ENCODE assay signal across 21 mouse cellular contexts in the genomic region with DNA sequence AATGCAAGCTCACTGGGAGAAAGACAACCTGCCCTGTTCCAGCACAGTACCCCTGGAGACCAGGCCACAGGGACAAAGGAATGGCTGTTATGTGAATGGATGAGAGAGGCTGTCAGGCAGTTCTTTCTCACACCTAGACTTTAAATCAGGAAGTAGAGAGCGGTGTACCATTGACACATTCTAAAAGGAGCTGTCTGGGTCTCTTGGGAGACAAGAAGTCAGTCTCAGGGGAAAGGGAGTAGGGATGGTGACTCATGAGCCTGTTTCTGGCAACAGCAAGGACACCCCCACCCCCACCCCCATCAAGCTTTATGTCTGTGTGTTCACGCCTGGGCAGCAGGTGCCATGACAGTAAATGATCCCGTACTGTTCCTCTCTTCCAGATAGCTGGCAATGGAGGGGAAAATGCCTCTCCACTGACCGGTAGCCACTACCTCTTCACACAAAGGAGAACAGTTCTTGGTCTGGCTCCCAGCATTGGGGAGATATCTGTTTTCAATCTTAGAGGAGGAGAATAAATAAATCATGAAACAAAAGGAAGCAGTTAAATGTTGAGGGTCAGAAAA. TPM values are rescaled to one million over a fixed set of nuclear protein-coding genes. Genes with fewer than 3 reads are reported as not detected.
DNase-seq lines count a peak whose midpoint lies in the region; ATAC-seq lines count a peak whose summit lies in the region.
"Had no signal": no experiment of that assay in that cellular context is flagged by ENCODE, and none has a peak within 500 bp of the region (broad histone marks: within the 10 kb centered on the region; RNA-seq: fewer than 3 reads in every experiment).

No protein-coding gene starts in this region.

- no peak overlapping the region for H3K4me2 ChIP-seq in embryonic facial prominence, embryonic 12.5 days (replicated peaks)
- no peak overlapping the region; the same call in 1 of the 2 replicates for H3K4me2 ChIP-seq in heart, embryonic 16.5 days (ENCODE audit: low read depth, low read length)
- H3K4me2 ChIP-seq in midbrain, embryonic 14.5 days (ENCODE audit: low read length) = no peak overlapping the region
- no peak overlapping the region for H3K4me2 ChIP-seq in midbrain, embryonic 11.5 days
- H3K4me2 ChIP-seq in neural tube, embryonic 15.5 days = no peak overlapping the region
- H3K4me2 ChIP-seq: embryonic facial prominence, embryonic 13.5 days; liver, embryonic 12.5 days; lung, embryonic 14.5 days; midbrain, embryonic 12.5 days had no signal

- no peaks in the 10 kb centered on the region for H3K9me3 ChIP-seq in embryonic facial prominence, embryonic 12.5 days
- no peaks in the 10 kb centered on the region for H3K9me3 ChIP-seq in embryonic facial prominence, embryonic 10.5 days
- H3K9me3 ChIP-seq in heart, embryonic 16.5 days (replicated peaks; ENCODE audit: control insufficient read depth, low read length) = no peaks in the 10 kb centered on the region
- no peaks in the 10 kb centered on the region for H3K9me3 ChIP-seq in midbrain, embryonic 14.5 days (ENCODE audit: control insufficient read depth, low read length)
- no peaks in the 10 kb centered on the region for H3K9me3 ChIP-seq in midbrain, embryonic 11.5 days (ENCODE audit: control insufficient read depth, low read length)
- H3K9me3 ChIP-seq in neural tube, embryonic 15.5 days (replicated peaks) = no peaks in the 10 kb centered on the region
- H3K9me3 ChIP-seq: embryonic facial prominence, embryonic 13.5 days; limb, embryonic 10.5 days; liver, embryonic 12.5 days; midbrain, embryonic 12.5 days had no signal

- H3K4me3 ChIP-seq in embryonic facial prominence, embryonic 12.5 days = no peak overlapping the region
- no peak overlapping the region for H3K4me3 ChIP-seq in embryonic facial prominence, embryonic 10.5 days
- H3K4me3 ChIP-seq in heart, embryonic 16.5 days (ENCODE audit: low read length) = no peak overlapping the region
- H3K4me3 ChIP-seq in midbrain, embryonic 14.5 days (replicated peaks; ENCODE audit: low read depth, low read length) = no peak overlapping the region
- no peak overlapping the region for H3K4me3 ChIP-seq in midbrain, embryonic 11.5 days (ENCODE audit: low read depth, low read length)
- H3K4me3 ChIP-seq in neural tube, embryonic 15.5 days (replicated peaks) = no peak overlapping the region
- H3K4me3 ChIP-seq: embryonic facial prominence, embryonic 13.5 days; gastrocnemius, adult 2 months; limb, embryonic 10.5 days; liver, embryonic 12.5 days; midbrain, embryonic 12.5 days had no signal

- no peak for DNase-seq in embryonic facial prominence, embryonic 10.5 days (ENCODE audit: low spot score)
- DNase-seq in heart, postnatal 10 days = no peak
- no peak for DNase-seq in midbrain, embryonic 14.5 days
- DNase-seq in midbrain, embryonic 11.5 days (ENCODE audit: low spot score, missing footprints) = no peak
- no peak for DNase-seq in cerebellum, adult 9-10 months
- DNase-seq: adrenal gland, adult 8-10 months; cerebellum, adult 11 months; gastrocnemius, adult 2 months; heart, adult 11 months; lung, embryonic 14.5 days; lung, postnatal 4 days; right cerebral cortex, postnatal 4 days had no signal

- H3K9ac ChIP-seq in embryonic facial prominence, embryonic 12.5 days = no peak overlapping the region; the same call in 1 of the 2 replicates
- H3K9ac ChIP-seq in heart, embryonic 16.5 days (ENCODE audit: low read length) = no peak overlapping the region
- H3K9ac ChIP-seq in midbrain, embryonic 14.5 days (replicated peaks; ENCODE audit: low read length) = no peak overlapping the region
- H3K9ac ChIP-seq in midbrain, embryonic 11.5 days (ENCODE audit: low read length) = no peak overlapping the region
- H3K9ac ChIP-seq in neural tube, embryonic 15.5 days (replicated peaks) = no peak overlapping the region
- H3K9ac ChIP-seq: embryonic facial prominence, embryonic 13.5 days; liver, embryonic 12.5 days; lung, embryonic 14.5 days; midbrain, embryonic 12.5 days had no signal

- 0 out of 2 replicates have a peak overlapping the region, but pooled peaks have one; percentile 17 for H3K27ac ChIP-seq in embryonic facial prominence, embryonic 12.5 days
- H3K27ac ChIP-seq in embryonic facial prominence, embryonic 10.5 days (replicated peaks) = no peak overlapping the region
- peak overlapping the region; percentile 64 for H3K27ac ChIP-seq in heart, embryonic 16.5 days (ENCODE audit: low read length)
- peak overlapping the region; percentile 9; the same call in 1 of the 2 replicates for H3K27ac ChIP-seq in midbrain, embryonic 14.5 days (replicated peaks; ENCODE audit: low read depth, low read length)
- H3K27ac ChIP-seq in midbrain, embryonic 11.5 days (ENCODE audit: low read depth, low read length) = no peak overlapping the region
- peak overlapping the region; percentile 28 for H3K27ac ChIP-seq in neural tube, embryonic 15.5 days (replicated peaks)
- H3K27ac ChIP-seq: embryonic facial prominence, embryonic 13.5 days; gastrocnemius, adult 2 months; kidney, postnatal 0 days; limb, embryonic 10.5 days; liver, embryonic 12.5 days; midbrain, embryonic 12.5 days had no signal

- intact Hi-C loops in heart, postnatal 10 days (cut with DNase I) = no loop called here

- peaks cover 21% of the 10 kb centered on the region; the same call in 1 of the 2 replicates for H3K4me1 ChIP-seq in embryonic facial prominence, embryonic 12.5 days
- H3K4me1 ChIP-seq in embryonic facial prominence, embryonic 10.5 days = peaks cover 27% of the 10 kb centered on the region
- peaks cover 8% of the 10 kb centered on the region; the same call in 1 of the 2 replicates for H3K4me1 ChIP-seq in heart, embryonic 16.5 days (ENCODE audit: control insufficient read depth, insufficient read depth, low read length)
- peaks cover 12% of the 10 kb centered on the region for H3K4me1 ChIP-seq in midbrain, embryonic 14.5 days (ENCODE audit: control insufficient read depth, insufficient read depth, low read length)
- H3K4me1 ChIP-seq in midbrain, embryonic 11.5 days (ENCODE audit: control insufficient read depth, insufficient read depth, low read length) = no peaks in the 10 kb centered on the region
- H3K4me1 ChIP-seq in neural tube, embryonic 15.5 days = peaks cover 32% of the 10 kb centered on the region
- H3K4me1 ChIP-seq: liver, embryonic 12.5 days had no signal

- H3K36me3 ChIP-seq in embryonic facial prominence, embryonic 12.5 days = no peaks in the 10 kb centered on the region
- H3K36me3 ChIP-seq in embryonic facial prominence, embryonic 10.5 days (replicated peaks) = no peaks in the 10 kb centered on the region
- H3K36me3 ChIP-seq in heart, embryonic 16.5 days (ENCODE audit: control insufficient read depth, insufficient read depth) = no peaks in the 10 kb centered on the region
- no peaks in the 10 kb centered on the region for H3K36me3 ChIP-seq in midbrain, embryonic 14.5 days (ENCODE audit: control insufficient read depth, insufficient read depth, low read length)
- H3K36me3 ChIP-seq in midbrain, embryonic 11.5 days (ENCODE audit: control insufficient read depth, insufficient read depth, low read length) = no peaks in the 10 kb centered on the region
- no peaks in the 10 kb centered on the region for H3K36me3 ChIP-seq in neural tube, embryonic 15.5 days
- H3K36me3 ChIP-seq: embryonic facial prominence, embryonic 13.5 days; limb, embryonic 10.5 days; liver, embryonic 12.5 days; midbrain, embryonic 12.5 days had no signal

- H3K27me3 ChIP-seq in embryonic facial prominence, embryonic 12.5 days = no peaks in the 10 kb centered on the region
- H3K27me3 ChIP-seq in embryonic facial prominence, embryonic 10.5 days (replicated peaks; ENCODE audit: low read depth, poor library complexity, severe bottlenecking) = no peaks in the 10 kb centered on the region
- H3K27me3 ChIP-seq in heart, embryonic 16.5 days (ENCODE audit: control insufficient read depth, insufficient read depth, low read length) = no peaks in the 10 kb centered on the region
- no peaks in the 10 kb centered on the region for H3K27me3 ChIP-seq in midbrain, embryonic 14.5 days (ENCODE audit: control insufficient read depth, insufficient read depth, low read length)
- no peaks in the 10 kb centered on the region for H3K27me3 ChIP-seq in midbrain, embryonic 11.5 days (ENCODE audit: control insufficient read depth, insufficient read depth, low read length)
- H3K27me3 ChIP-seq in neural tube, embryonic 15.5 days (replicated peaks) = no peaks in the 10 kb centered on the region
- H3K27me3 ChIP-seq: liver, embryonic 12.5 days had no signal

- WGBS in embryonic facial prominence, embryonic 12.5 days = 63% methylated on average over 4 of the region's 4 CpGs
- WGBS in embryonic facial prominence, embryonic 10.5 days = 80% methylated on average over 4 of the region's 4 CpGs
- 34% methylated on average over 4 of the region's 4 CpGs for WGBS in heart, embryonic 16.5 days
- WGBS in midbrain, embryonic 14.5 days = 67% methylated on average over 4 of the region's 4 CpGs
- WGBS in midbrain, embryonic 11.5 days = 75% methylated on average over 4 of the region's 4 CpGs
- WGBS in neural tube, embryonic 15.5 days = 20% methylated on average over 4 of the region's 4 CpGs

- no peak for ATAC-seq in embryonic facial prominence, embryonic 12.5 days (ENCODE audit: insufficient number of reproducible peaks, insufficient read depth, low FRiP score, low TSS enrichment)
- ATAC-seq in heart, embryonic 16.5 days (replicated peaks; ENCODE audit: extremely low read depth, insufficient read depth, low FRiP score) = 0 out of 2 replicates have a peak, but pooled peaks have one; percentile 47
- ATAC-seq in midbrain, embryonic 14.5 days (ENCODE audit: low FRiP score, low TSS enrichment) = no peak
- no peak for ATAC-seq in midbrain, embryonic 11.5 days (ENCODE audit: low FRiP score)
- ATAC-seq in neural tube, embryonic 15.5 days (ENCODE audit: low FRiP score) = peak; percentile 69
- ATAC-seq: intestine, embryonic 16.5 days; liver, embryonic 12.5 days had no signal

RNA-seq across cellular contexts. Expression of a gene that starts 29.2 kb away (rescaled TPM):
- 1.1 and 1.4 TPM in 2 replicates for polyA plus RNA-seq in embryonic facial prominence, embryonic 12.5 days (2016; fragmentation: Nextera tagmentation; extraction: Ambion mirVana)
- polyA plus RNA-seq in embryonic facial prominence, embryonic 10.5 days (2016; fragmentation: Nextera tagmentation; extraction: Ambion mirVana) = 1.1 and 1.6 TPM in 2 replicates
- polyA plus RNA-seq in heart, embryonic 16.5 days (2015; fragmentation: Nextera tagmentation; extraction: Ambion mirVana) = 0.16 and 0.20 TPM in 2 replicates
- total RNA-seq in heart, postnatal 10 days (2021) = not detected
- polyA plus RNA-seq in midbrain, embryonic 14.5 days (2014; fragmentation: Nextera tagmentation; extraction: Ambion mirVana) = 3.7 TPM in 2 replicates
- polyA plus RNA-seq in midbrain, embryonic 11.5 days (2014; fragmentation: Nextera tagmentation; extraction: Ambion mirVana) = 0.72 and 0.79 TPM in 2 replicates
- 3.6 and 4.0 TPM in 2 replicates for polyA plus RNA-seq in neural tube, embryonic 15.5 days (2015; fragmentation: Nextera tagmentation; extraction: Ambion mirVana)
- polyA plus RNA-seq: lung, embryonic 14.5 days had no signal

Comparison
In these comparisons a context has a peak if more than half of its experiments do, and no peak if none do; other contexts are left out.
1. H3K27ac ChIP-seq: peak in embryonic facial prominence, embryonic 12.5 days (single experiment), heart, embryonic 16.5 days (single experiment), midbrain, embryonic 14.5 days (single experiment) and neural tube, embryonic 15.5 days (single experiment); none in embryonic facial prominence, embryonic 10.5 days (single experiment) and midbrain, embryonic 11.5 days (single experiment).
2. ATAC-seq: peak in heart, embryonic 16.5 days (single experiment) and neural tube, embryonic 15.5 days (single experiment); none in embryonic facial prominence, embryonic 12.5 days (single experiment), midbrain, embryonic 14.5 days (single experiment) and midbrain, embryonic 11.5 days (single experiment).